Mouse (Mus musculus) kidney, embryonic 15.5 days (tissue): Measurements from ENCODE around the gene Aldh9a1. TPM values are rescaled to one million over a fixed set of nuclear protein-coding genes. Genes with fewer than 3 reads are reported as not detected.

Experiments
- ATAC-seq: fragments of 200-750 bp; cut with Nextera tagmentation; replicated peaks from 2 replicates; pipeline ENCODE4 v1.8.0; 2017; ENCODE audit warnings: moderate TSS enrichment; ENCODE audit not compliant: low FRiP score
- H3K27ac ChIP-seq: fragments of 300-500 bp; sonication (generic); 2 replicates; pipeline ENCODE4 v1.5.1; 2015; ENCODE audit warnings: mild to moderate bottlenecking, inconsistent platforms
- H3K27me3 ChIP-seq: fragments of 300-500 bp; sonication (generic); 2 replicates; pipeline ENCODE4 v1.6.1; 2015; ENCODE audit warnings: inconsistent platforms
- H3K36me3 ChIP-seq: fragments of 300-500 bp; sonication (generic); 2 replicates; pipeline ENCODE4 v1.6.1; 2015; ENCODE audit warnings: inconsistent platforms
- H3K4me1 ChIP-seq: fragments of 300-500 bp; sonication (generic); 2 replicates; pipeline ENCODE4 v1.6.1; 2015; ENCODE audit warnings: inconsistent platforms
- H3K4me2 ChIP-seq: fragments of 300-500 bp; sonication (generic); 2 replicates; pipeline ENCODE4 v1.6.1; 2015; ENCODE audit warnings: moderate library complexity, mild to moderate bottlenecking, inconsistent platforms
- H3K4me3 ChIP-seq: fragments of 300-500 bp; sonication (generic); replicated peaks from 2 replicates; pipeline ENCODE4 v1.5.1; 2015; ENCODE audit warnings: mild to moderate bottlenecking, inconsistent platforms
- H3K9ac ChIP-seq: fragments of 300-500 bp; sonication (generic); 2 replicates; pipeline ENCODE4 v1.6.1; 2015; ENCODE audit warnings: mild to moderate bottlenecking, inconsistent platforms
- H3K9me3 ChIP-seq: fragments of 300-500 bp; sonication (generic); replicated peaks from 2 replicates; pipeline ENCODE4 v1.6.1; 2016; ENCODE audit warnings: inconsistent platforms
- WGBS: fragments of 180-500 bp; shearing (Covaris S2); methylation state at CpG from one replicate; pipeline ENCODE4 v1.1.7; 2015; ENCODE audit warnings: mixed read lengths; 5-methylcytosine and 5-hydroxymethylcytosine counted together
- polyA plus RNA-seq: library from polyadenylated mRNA; unstranded; fragments of >200 nt; fragmentation: Nextera tagmentation; extraction: Ambion mirVana; gene quantifications from 2 replicates; pipeline ENCODE4 v1.2.1, GENCODE M21; 2015

The Aldh9a1 gene
- polyA plus RNA-seq, 1 experiment from 2014 or later = 56.6 TPM

GRCm38 (mm10) chr1:167387796-167388195 lies 38.0 kb downstream of the Aldh9a1 start:
- H3K36me3 ChIP-seq = no peaks in the 10 kb centered on the region
- H3K4me2 ChIP-seq = no peak overlapping the region
- no peak overlapping the region for H3K4me3 ChIP-seq
- peaks cover 4% of the 10 kb centered on the region for H3K4me1 ChIP-seq
- WGBS = 81% methylated on average over 3 of the region's 3 CpGs
- H3K9me3 ChIP-seq = no peaks in the 10 kb centered on the region
- H3K27me3 ChIP-seq = peaks cover 7% of the 10 kb centered on the region
- H3K9ac ChIP-seq = no peak overlapping the region
- no peak for ATAC-seq
- H3K27ac ChIP-seq = no peak overlapping the region

GRCm38 (mm10) chr1:167388571-167388970 lies 38.8 kb downstream of the Aldh9a1 start:
- H3K27ac ChIP-seq = no peak overlapping the region
- H3K4me1 ChIP-seq = peaks cover 10% of the 10 kb centered on the region
- H3K27me3 ChIP-seq = peaks cover 8% of the 10 kb centered on the region
- 81% methylated on average over 6 of the region's 6 CpGs for WGBS
- H3K9ac ChIP-seq = no peak overlapping the region
- H3K4me3 ChIP-seq = no peak overlapping the region
- H3K36me3 ChIP-seq = no peaks in the 10 kb centered on the region
- no peak for ATAC-seq
- no peaks in the 10 kb centered on the region for H3K9me3 ChIP-seq
- H3K4me2 ChIP-seq = no peak overlapping the region

DNA sequence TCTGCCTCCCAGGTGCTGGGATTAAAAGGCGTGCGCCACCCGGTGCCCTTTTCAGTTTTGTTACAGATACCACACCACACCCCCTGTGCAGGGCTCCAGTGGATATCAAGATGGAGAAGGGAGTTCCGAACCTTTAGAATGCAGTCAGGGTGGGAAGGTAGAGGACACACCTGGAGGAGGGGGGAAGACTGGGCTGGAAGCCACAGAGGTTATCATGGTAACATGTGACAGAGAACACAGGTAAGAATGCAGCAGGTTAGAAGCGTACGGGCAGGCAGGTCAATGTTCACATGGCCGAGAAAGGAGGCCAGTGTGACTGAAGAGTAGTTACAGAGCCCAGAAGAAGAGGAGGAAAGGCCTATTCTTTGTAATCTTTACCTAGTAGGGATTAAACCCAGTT lies 39.8 kb downstream of the Aldh9a1 start:
- H3K9me3 ChIP-seq = no peaks in the 10 kb centered on the region
- WGBS = 89% methylated on average over 7 of the region's 7 CpGs
- H3K4me3 ChIP-seq = no peak overlapping the region

GRCm38 (mm10) chr1:167390381-167390780 lies 40.6 kb downstream of the Aldh9a1 start:
- Histone ChIP-seq H3K27ac (no peak overlapping the region), H3K27me3 (peaks cover 13% of the 10 kb centered on the region), H3K9me3 (no peaks in the 10 kb centered on the region), H3K4me3 (no peak overlapping the region), H3K9ac (no peak overlapping the region), H3K4me1 (peaks cover 14% of the 10 kb centered on the region), H3K4me2 (no peak overlapping the region), H3K36me3 (no peaks in the 10 kb centered on the region)
- ATAC-seq = no peak
- WGBS = 73% methylated on average over 4 of the region's 4 CpGs

More for the DNA sequence above, 39.8 kb downstream of the Aldh9a1 start:
- no peak overlapping the region for H3K4me2 ChIP-seq
- H3K4me1 ChIP-seq = peaks cover 13% of the 10 kb centered on the region
- no peak overlapping the region for H3K27ac ChIP-seq
- ATAC-seq = no peak
- H3K36me3 ChIP-seq = no peaks in the 10 kb centered on the region
- H3K27me3 ChIP-seq = peaks cover 8% of the 10 kb centered on the region
- no peak overlapping the region for H3K9ac ChIP-seq

DNA sequence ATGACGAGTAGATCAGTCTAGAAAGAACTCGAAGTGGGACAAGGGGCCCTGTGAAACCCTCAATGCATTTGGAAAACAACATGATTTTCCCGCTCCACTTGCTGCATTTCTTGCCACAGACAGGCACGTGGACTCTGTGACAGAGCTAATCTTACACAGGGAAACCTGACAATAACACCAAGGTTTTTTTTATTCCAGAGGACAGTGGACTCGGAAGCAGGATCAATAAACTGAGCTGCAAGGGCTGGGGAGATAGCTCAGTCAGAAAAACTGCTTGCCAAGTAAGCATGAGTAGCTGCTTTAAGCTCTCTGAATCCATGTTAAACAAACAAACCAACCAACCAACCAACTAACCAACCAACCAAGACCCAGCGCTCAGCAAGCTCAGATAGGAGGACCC lies 41.5 kb downstream of the Aldh9a1 start:
- H3K4me1 ChIP-seq = peaks cover 14% of the 10 kb centered on the region
- no peaks in the 10 kb centered on the region for H3K36me3 ChIP-seq
- ATAC-seq = no peak
- peaks cover 17% of the 10 kb centered on the region for H3K27me3 ChIP-seq
- 77% methylated on average over 6 of the region's 6 CpGs for WGBS
- no peak overlapping the region for H3K9ac ChIP-seq
- no peak overlapping the region for H3K4me3 ChIP-seq
- H3K27ac ChIP-seq = no peak overlapping the region
- no peaks in the 10 kb centered on the region for H3K9me3 ChIP-seq
- H3K4me2 ChIP-seq = no peak overlapping the region

GRCm38 (mm10) chr1:167392031-167392640 lies 42.3 kb downstream of the Aldh9a1 start:
- Histone ChIP-seq H3K9me3 (no peaks in the 10 kb centered on the region), H3K9ac (0 out of 2 replicates have a peak overlapping the region, but pooled peaks have one; percentile 76), H3K4me2 (peak overlapping the region; percentile 89), H3K4me1 (peaks cover 14% of the 10 kb centered on the region), H3K4me3 (peak overlapping the region; percentile 77), H3K27ac (no peak overlapping the region), H3K36me3 (no peaks in the 10 kb centered on the region), H3K27me3 (peaks cover 24% of the 10 kb centered on the region)
- 48% methylated on average over 2 of the region's 2 CpGs for WGBS
- no peak for ATAC-seq

- peaks cover 14% of the 10 kb centered on the region for H3K4me1 ChIP-seq
- H3K27ac ChIP-seq = no peak overlapping the region
- peaks cover 24% of the 10 kb centered on the region for H3K27me3 ChIP-seq
- peak overlapping the region; percentile 76; the same call in 1 of the 2 replicates for H3K9ac ChIP-seq
- H3K9me3 ChIP-seq = no peaks in the 10 kb centered on the region
- H3K4me2 ChIP-seq = peak overlapping the region; percentile 89
- peak overlapping the region; percentile 77 for H3K4me3 ChIP-seq
- H3K36me3 ChIP-seq = no peaks in the 10 kb centered on the region
- whole genome bisulfite sequencing = 11% methylated on average over 8 of the region's 8 CpGs
- no peak for ATAC-seq
These were observed 42.9 kb downstream of the Aldh9a1 start for GRCm38 (mm10) chr1:167392687-167393086.

DNA sequence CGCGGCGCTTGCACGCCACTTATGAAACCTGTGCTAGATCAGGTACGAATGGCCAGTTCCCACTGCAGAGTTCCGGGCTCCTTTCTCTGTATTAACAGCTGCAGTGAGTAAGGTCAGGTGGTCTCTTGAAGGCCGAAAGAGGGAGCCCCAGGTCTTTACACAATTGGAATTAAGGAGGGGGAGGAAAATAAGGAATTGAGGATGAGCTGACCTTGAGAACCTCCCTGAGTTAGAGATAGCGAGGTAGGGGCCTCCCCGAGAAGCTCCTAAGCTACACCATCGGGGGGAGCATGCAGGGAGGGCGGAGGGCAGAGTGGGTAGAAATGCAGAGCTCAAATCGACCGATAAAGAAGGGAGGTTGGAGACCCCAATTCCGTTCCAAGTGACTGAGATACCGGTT lies 43.5 kb downstream of the Aldh9a1 start:
- Histone ChIP-seq H3K9me3 (no peaks in the 10 kb centered on the region), H3K27ac (peak overlapping the region; percentile 90; the same call in 1 of the 2 replicates), H3K36me3 (no peaks in the 10 kb centered on the region), H3K27me3 (peaks cover 24% of the 10 kb centered on the region), H3K4me1 (peaks cover 14% of the 10 kb centered on the region), H3K4me2 (peak overlapping the region; percentile 89), H3K9ac (peak overlapping the region; percentile 76), H3K4me3 (peak overlapping the region; percentile 77)
- ATAC-seq = peak; percentile 50
- WGBS = under 1% methylated on average over 15 of the region's 15 CpGs

DNA sequence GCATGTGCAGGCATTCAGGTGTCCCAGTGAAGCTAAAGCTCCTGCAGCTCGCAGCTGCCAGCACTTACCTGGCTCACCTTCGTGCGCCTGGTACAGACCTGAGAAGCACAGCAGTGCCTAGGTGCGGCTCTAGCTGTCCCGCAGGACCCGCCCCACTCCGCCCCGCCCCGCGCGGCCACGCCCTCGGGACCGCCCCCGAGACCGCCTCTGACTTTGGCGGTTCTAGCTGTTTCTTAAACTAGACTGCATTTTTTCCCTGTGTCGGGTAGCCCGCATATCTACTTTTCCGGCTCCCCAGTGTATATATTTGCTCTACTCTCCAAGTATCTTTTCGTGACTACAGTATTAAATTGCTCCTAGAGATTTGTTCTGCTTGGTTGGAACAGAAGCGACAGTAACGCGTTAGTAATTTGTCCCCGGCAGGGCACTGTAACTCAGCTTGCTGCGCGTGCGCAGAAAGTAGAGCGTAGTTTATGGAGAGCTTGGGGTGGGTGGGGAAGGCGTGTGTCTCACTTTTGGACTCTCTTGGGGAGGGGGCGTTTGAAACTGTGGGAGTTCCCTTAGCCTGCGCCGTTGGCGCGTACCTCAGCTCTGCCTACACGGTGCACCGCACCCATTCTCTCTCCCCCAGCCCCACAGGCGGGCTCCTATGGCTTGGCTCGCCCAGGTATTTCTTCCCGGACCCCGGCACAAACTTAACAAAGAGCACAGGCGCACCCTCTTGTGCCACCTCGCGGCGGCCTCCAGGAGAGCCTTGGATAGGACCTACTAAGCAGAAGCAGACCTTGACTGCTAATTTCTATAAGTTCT lies 44.1 kb downstream of the Aldh9a1 start, which contains the start of gene Mgst3:
Gene Mgst3, minus strand, starts transcription at position 159 of the 810 bp plus-strand sequence.
- peak within 1 kb of the TSS; percentile 89 for H3K4me2 ChIP-seq
- under 1% methylated on average over 45 of the region's 45 CpGs for WGBS
- H3K36me3 ChIP-seq = no peaks in the 10 kb centered on the region
- peak within 1 kb of the TSS; percentile 76 for H3K9ac ChIP-seq
- peak; percentile 97 for ATAC-seq
- peaks cover 24% of the 10 kb centered on the region for H3K27me3 ChIP-seq
- H3K27ac ChIP-seq = peak within 1 kb of the TSS; percentile 90
- peak within 1 kb of the TSS; percentile 77 for H3K4me3 ChIP-seq
- peaks cover 14% of the 10 kb centered on the region for H3K4me1 ChIP-seq
- no peaks in the 10 kb centered on the region for H3K9me3 ChIP-seq

DNA sequence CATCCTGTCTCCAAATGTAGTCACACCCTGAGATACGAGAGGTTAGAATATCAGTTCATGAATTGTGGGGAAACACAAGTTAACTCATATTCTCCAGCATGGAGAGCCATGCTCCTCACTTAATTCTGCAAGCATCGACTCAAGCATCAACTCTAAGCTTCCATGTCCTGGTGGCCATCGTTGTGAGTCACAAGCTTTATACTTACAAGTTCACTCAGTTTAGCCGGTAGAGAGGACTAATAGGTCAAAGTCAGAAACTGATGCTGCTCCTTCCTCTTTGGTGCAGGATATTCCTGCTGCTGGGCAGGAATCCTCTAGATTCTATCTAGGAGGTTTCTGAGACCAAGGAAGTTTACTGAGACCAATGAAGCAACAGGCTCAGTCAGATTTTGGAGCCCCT lies 55.4 kb downstream of the Aldh9a1 start:
- Histone ChIP-seq H3K4me3 (no peak overlapping the region), H3K9ac (no peak overlapping the region), H3K4me1 (no peaks in the 10 kb centered on the region), H3K4me2 (no peak overlapping the region), H3K27me3 (peaks cover 60% of the 10 kb centered on the region), H3K27ac (no peak overlapping the region), H3K36me3 (no peaks in the 10 kb centered on the region), H3K9me3 (no peaks in the 10 kb centered on the region)
- 81% methylated on average over 4 of the region's 4 CpGs for WGBS
- ATAC-seq = no peak

GRCm38 (mm10) chr1:167409601-167410000 lies 59.8 kb downstream of the Aldh9a1 start:
- 82% methylated on average over 4 of the region's 4 CpGs for WGBS
- H3K36me3 ChIP-seq = no peaks in the 10 kb centered on the region
- H3K4me3 ChIP-seq = no peak overlapping the region
- H3K27me3 ChIP-seq = peaks cover 59% of the 10 kb centered on the region
- no peak overlapping the region for H3K27ac ChIP-seq
- no peaks in the 10 kb centered on the region for H3K9me3 ChIP-seq
- H3K4me2 ChIP-seq = no peak overlapping the region
- H3K4me1 ChIP-seq = no peaks in the 10 kb centered on the region
- ATAC-seq = no peak
- H3K9ac ChIP-seq = no peak overlapping the region

DNA sequence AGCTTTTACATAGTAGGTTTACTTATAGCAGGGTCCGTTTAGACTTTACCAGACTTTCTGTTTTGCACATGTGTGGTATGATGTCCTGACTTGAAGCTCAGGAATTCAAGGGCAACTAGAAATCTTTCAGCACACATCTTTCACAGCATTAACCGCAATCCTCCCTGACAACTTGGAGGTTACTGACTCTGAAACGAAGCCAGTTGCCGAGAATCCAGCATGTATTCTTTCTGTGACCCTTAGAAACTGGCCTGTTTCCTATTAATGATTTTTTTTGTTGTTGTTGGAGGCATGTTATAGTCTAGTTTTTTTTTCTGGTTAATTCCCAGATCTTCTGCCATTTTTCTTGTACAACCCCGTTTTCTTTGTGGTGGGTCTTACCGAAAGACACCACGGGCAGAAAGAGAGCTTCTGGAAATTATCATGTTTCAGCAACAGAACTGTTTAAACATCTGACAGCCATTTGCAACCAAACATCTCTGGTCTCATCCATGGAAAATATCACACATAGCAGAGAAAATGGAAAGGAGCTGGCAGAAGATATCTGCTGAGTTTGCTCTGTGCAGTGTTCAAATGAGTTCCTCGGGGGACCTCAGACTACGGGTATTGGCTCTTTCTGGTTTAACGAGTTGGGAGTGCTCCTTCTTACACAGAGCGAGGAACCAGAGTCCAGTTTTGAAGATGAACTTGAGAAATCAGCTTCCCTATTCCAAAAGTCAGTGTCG lies 62.4 kb downstream of the Aldh9a1 start:
- Histone ChIP-seq H3K4me3 (no peak overlapping the region), H3K9me3 (no peaks in the 10 kb centered on the region), H3K4me2 (no peak overlapping the region), H3K4me1 (no peaks in the 10 kb centered on the region), H3K36me3 (no peaks in the 10 kb centered on the region), H3K27me3 (peaks cover 40% of the 10 kb centered on the region), H3K9ac (no peak overlapping the region), H3K27ac (no peak overlapping the region)
- WGBS = 67% methylated on average over 12 of the region's 12 CpGs
- ATAC-seq = no peak
